Mouse (Mus musculus) heart, adult 2 months (tissue): Measurements from ENCODE around the gene Kri1.
"Not testable (repeated sequence)": the region's sequence is repeated elsewhere in the genome, so short reads cannot be mapped to it uniquely, and the experiment has no call there.

ENCODE experiments used
- CTCF ChIP-seq: fragments of 200-600 bp; IDR thresholded peaks from 2 replicates; pipeline ENCODE4 v1.8.1; 2022; ENCODE audit warnings: antibody characterized with exemption, mild to moderate bottlenecking, moderate library complexity
- POLR2A ChIP-seq: fragments of 200-500 bp; IDR thresholded peaks from 2 replicates; pipeline ENCODE4 v1.6.1; 2011; ENCODE audit warnings: mild to moderate bottlenecking, low read depth, low read length, control low read depth; ENCODE audit not compliant: insufficient read depth

DNA sequence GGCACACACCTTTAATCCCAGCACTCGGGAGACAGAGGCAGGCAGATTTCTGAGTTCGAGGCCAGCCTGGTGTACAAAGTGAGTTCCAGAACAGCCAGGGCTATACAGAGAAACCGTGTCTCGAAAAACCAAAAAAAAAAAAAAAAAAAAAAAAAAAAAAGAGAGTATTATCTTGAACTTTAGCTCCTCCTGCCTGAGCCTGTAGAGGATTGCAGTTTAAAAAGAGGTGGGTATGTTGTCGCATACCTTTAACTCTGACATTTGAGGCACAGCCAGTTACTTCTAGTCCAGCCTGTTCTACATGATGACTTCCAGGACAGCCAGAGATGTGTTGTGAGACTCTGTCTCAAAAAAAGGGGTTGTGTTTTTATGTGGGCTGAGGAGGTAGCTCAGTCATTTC is 18.2 kb downstream of the Kri1 start:
- not testable (repeated sequence) for TF ChIP-seq CTCF, POLR2A
